ENCODE assay signal across 8 mouse cellular contexts in the genomic region with DNA sequence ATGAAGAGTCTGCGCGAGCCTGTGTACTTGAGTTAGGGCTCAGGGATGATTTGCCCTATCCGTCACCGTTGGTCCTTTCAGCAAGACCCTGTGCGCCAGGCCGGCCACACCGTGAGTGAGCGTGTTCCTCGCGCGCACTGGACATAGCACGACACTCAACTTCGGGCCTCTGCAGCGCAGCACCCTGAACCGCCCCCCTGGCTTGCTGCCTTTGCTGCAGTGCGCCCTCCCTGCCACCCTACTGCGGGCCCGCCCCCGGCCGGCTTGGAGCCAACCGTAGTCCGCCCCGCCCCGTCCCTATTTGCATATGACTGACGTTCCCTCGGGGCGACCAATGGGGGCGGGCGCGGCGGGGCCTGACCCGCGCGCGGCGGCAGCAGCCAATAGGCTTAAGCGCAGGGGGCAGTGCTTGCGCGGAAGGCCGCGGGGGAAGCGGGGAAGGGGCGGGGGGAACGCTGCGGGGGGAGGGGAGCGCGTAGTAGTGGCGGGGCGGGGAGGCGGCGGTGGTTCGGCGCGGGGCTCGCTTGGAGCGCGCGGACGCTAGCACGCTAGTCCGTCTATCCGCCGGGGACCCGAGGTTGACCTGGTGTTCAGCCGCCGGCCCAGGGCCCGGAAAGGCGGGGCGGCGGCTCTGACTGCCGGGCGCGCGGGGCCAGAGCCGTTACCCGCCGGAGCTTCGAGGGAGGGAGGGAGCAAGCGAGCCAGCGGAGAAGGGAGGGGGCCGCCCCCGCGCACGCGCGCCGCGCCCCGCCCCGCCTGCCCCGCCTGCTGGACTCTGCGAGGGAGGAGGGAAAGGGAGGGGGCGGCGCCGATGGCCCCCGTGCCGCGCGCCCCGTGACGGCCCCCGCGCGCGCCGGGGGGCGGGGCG. TPM values are rescaled to one million over a fixed set of nuclear protein-coding genes. Genes with fewer than 3 reads are reported as not detected.
DNase-seq lines count a peak whose midpoint lies in the region; ATAC-seq and TF ChIP-seq lines count a peak whose summit lies in the region.

No protein-coding gene starts in this region.

- H3K27me3 ChIP-seq in embryonic facial prominence, embryonic 11.5 days (ENCODE audit: control insufficient read depth, insufficient read depth, low read length), result no peaks in the 10 kb centered on the region
- no peaks in the 10 kb centered on the region for H3K27me3 ChIP-seq in limb, embryonic 11.5 days (ENCODE audit: control insufficient read depth, insufficient read depth, low read length)
- H3K27me3 ChIP-seq in midbrain, embryonic 13.5 days, result no peaks in the 10 kb centered on the region
- H3K27me3 ChIP-seq in small intestine, adult 2 months (ENCODE audit: control insufficient read depth, insufficient read depth, low read length), result no peaks in the 10 kb centered on the region

- H3K36me3 ChIP-seq in embryonic facial prominence, embryonic 11.5 days (replicated peaks; ENCODE audit: control insufficient read depth, insufficient read depth, low read depth, low read length), result peaks cover 5% of the 10 kb centered on the region
- H3K36me3 ChIP-seq in limb, embryonic 11.5 days (ENCODE audit: control insufficient read depth, insufficient read depth, low read length), result peaks cover 9% of the 10 kb centered on the region
- peaks cover 24% of the 10 kb centered on the region for H3K36me3 ChIP-seq in midbrain, embryonic 13.5 days
- peaks cover 19% of the 10 kb centered on the region for H3K36me3 ChIP-seq in small intestine, adult 2 months (ENCODE audit: control insufficient read depth, insufficient read depth, low read length)

- peak; percentile 74 for ATAC-seq in embryonic facial prominence, embryonic 11.5 days (replicated peaks; ENCODE audit: insufficient number of reproducible peaks, low FRiP score, low TSS enrichment, low read depth)
- peak; percentile 74 for ATAC-seq in limb, embryonic 11.5 days (ENCODE audit: insufficient number of reproducible peaks, low FRiP score, low TSS enrichment, low read depth)
- ATAC-seq in midbrain, embryonic 13.5 days, result peak; percentile 69

- peak; percentile 99 for DNase-seq in 3134 (ENCODE audit: extremely low read depth, insufficient read length, low spot score)
- DNase-seq in adrenal gland, postnatal 25 days, result peak; percentile 99
- DNase-seq in embryonic facial prominence, embryonic 11.5 days (ENCODE audit: low spot score), result peak; percentile 98
- DNase-seq in heart, adult 11 months, result peak; percentile 100
- peak; percentile 97 for DNase-seq in kidney, adult 18-20 months
- peak; percentile 97 for DNase-seq in limb, embryonic 11.5 days (ENCODE audit: low spot score)

- peak overlapping the region; percentile 97 for H3K27ac ChIP-seq in embryonic facial prominence, embryonic 11.5 days (replicated peaks; ENCODE audit: low read depth, low read length)
- H3K27ac ChIP-seq in limb, embryonic 11.5 days (replicated peaks; ENCODE audit: low read depth, low read length), result peak overlapping the region; percentile 97
- peak overlapping the region; percentile 100 for H3K27ac ChIP-seq in midbrain, embryonic 13.5 days
- H3K27ac ChIP-seq in small intestine, adult 2 months (ENCODE audit: insufficient read depth, low read depth, low read length), result peak overlapping the region; percentile 82

- H3K9ac ChIP-seq in embryonic facial prominence, embryonic 11.5 days (replicated peaks; ENCODE audit: low read length), result peak overlapping the region; percentile 83
- peak overlapping the region; percentile 81 for H3K9ac ChIP-seq in limb, embryonic 11.5 days (ENCODE audit: low read length)
- peak overlapping the region; percentile 86 for H3K9ac ChIP-seq in midbrain, embryonic 13.5 days (replicated peaks)

- no peaks in the 10 kb centered on the region for H3K9me3 ChIP-seq in embryonic facial prominence, embryonic 11.5 days (replicated peaks; ENCODE audit: control insufficient read depth, low read length)
- no peaks in the 10 kb centered on the region for H3K9me3 ChIP-seq in limb, embryonic 11.5 days (ENCODE audit: control insufficient read depth, low read length)
- no peaks in the 10 kb centered on the region for H3K9me3 ChIP-seq in midbrain, embryonic 13.5 days

- peaks cover 19% of the 10 kb centered on the region for H3K4me1 ChIP-seq in embryonic facial prominence, embryonic 11.5 days (ENCODE audit: control insufficient read depth, insufficient read depth, low read length)
- peaks cover 43% of the 10 kb centered on the region for H3K4me1 ChIP-seq in limb, embryonic 11.5 days (ENCODE audit: control insufficient read depth, insufficient read depth, low read length)
- peaks cover 66% of the 10 kb centered on the region for H3K4me1 ChIP-seq in midbrain, embryonic 13.5 days (replicated peaks)
- H3K4me1 ChIP-seq in small intestine, adult 2 months (ENCODE audit: control insufficient read depth, insufficient read depth, insufficient read length, low read length), result peaks cover 35% of the 10 kb centered on the region

- peak; percentile 29 for TF ChIP-seq POLR2A in small intestine, adult 2 months (IDR thresholded peaks at IDR 0.05; ENCODE audit: low read depth, low read length)

- TF ChIP-seq CTCF in small intestine, adult 2 months (IDR thresholded peaks at IDR 0.05; ENCODE audit: extremely low read depth, insufficient read length, insufficient replicate concordance, low read depth, low read length), result no peak

- peak overlapping the region; percentile 78 for H3K4me3 ChIP-seq in embryonic facial prominence, embryonic 11.5 days (ENCODE audit: low read depth, low read length)
- peak overlapping the region; percentile 79 for H3K4me3 ChIP-seq in limb, embryonic 11.5 days (ENCODE audit: low read depth, low read length)
- H3K4me3 ChIP-seq in midbrain, embryonic 13.5 days (replicated peaks), result peak overlapping the region; percentile 67
- H3K4me3 ChIP-seq in small intestine, adult 2 months (ENCODE audit: low read depth, low read length), result peak overlapping the region; percentile 83

- H3K4me2 ChIP-seq in embryonic facial prominence, embryonic 11.5 days (ENCODE audit: low read depth, low read length), result peak overlapping the region; percentile 87
- H3K4me2 ChIP-seq in limb, embryonic 11.5 days (ENCODE audit: low read depth, severe bottlenecking), result peak overlapping the region; percentile 88
- H3K4me2 ChIP-seq in midbrain, embryonic 13.5 days (replicated peaks), result peak overlapping the region; percentile 80

- under 1% methylated on average over 59 of the region's 108 CpGs for WGBS in embryonic facial prominence, embryonic 11.5 days
- under 1% methylated on average over 69 of the region's 108 CpGs for WGBS in limb, embryonic 11.5 days
- under 1% methylated on average over 58 of the region's 108 CpGs for WGBS in midbrain, embryonic 13.5 days
- WGBS in small intestine, adult 2 months, result 2% methylated on average over 89 of the region's 108 CpGs

RNA-seq across cellular contexts. Expression of a gene that starts 14.5 kb away (rescaled TPM):
- 134 and 146 TPM in 2 replicates for total RNA-seq in adrenal gland, postnatal 25 days (2021)
- 26.6 and 27.0 TPM in 2 replicates for polyA plus RNA-seq in embryonic facial prominence, embryonic 11.5 days (2014; fragmentation: Nextera tagmentation; extraction: Ambion mirVana)
- 32.5 and 34.2 TPM in 2 replicates for polyA plus RNA-seq in limb, embryonic 11.5 days (2014; fragmentation: Nextera tagmentation; extraction: Ambion mirVana)
- polyA plus RNA-seq in midbrain, embryonic 13.5 days (2015; fragmentation: Nextera tagmentation; extraction: Ambion mirVana), result 37.6 and 44.2 TPM in 2 replicates
- 35.6 and 65.6 TPM in 2 replicates for polyA plus RNA-seq in small intestine, adult 2 months (2012; rRNA removed)

RNA-seq across cellular contexts. Expression of a gene that starts 15.8 kb away (rescaled TPM):
- total RNA-seq in adrenal gland, postnatal 25 days (2021), result 31.9 and 35.8 TPM in 2 replicates
- 287 and 312 TPM in 2 replicates for polyA plus RNA-seq in embryonic facial prominence, embryonic 11.5 days (2014; fragmentation: Nextera tagmentation; extraction: Ambion mirVana)
- 249 and 261 TPM in 2 replicates for polyA plus RNA-seq in limb, embryonic 11.5 days (2014; fragmentation: Nextera tagmentation; extraction: Ambion mirVana)
- polyA plus RNA-seq in midbrain, embryonic 13.5 days (2015; fragmentation: Nextera tagmentation; extraction: Ambion mirVana), result 665 and 668 TPM in 2 replicates
- 87.2 and 184 TPM in 2 replicates for polyA plus RNA-seq in small intestine, adult 2 months (2012; rRNA removed)

RNA-seq across cellular contexts. Expression of a gene that starts 19.2 kb away (rescaled TPM):
- not detected in 2 replicates for total RNA-seq in adrenal gland, postnatal 25 days (2021)
- polyA plus RNA-seq in embryonic facial prominence, embryonic 11.5 days (2014; fragmentation: Nextera tagmentation; extraction: Ambion mirVana), result 1.6 TPM in 2 replicates
- 1.1 and 1.4 TPM in 2 replicates for polyA plus RNA-seq in limb, embryonic 11.5 days (2014; fragmentation: Nextera tagmentation; extraction: Ambion mirVana)
- polyA plus RNA-seq in midbrain, embryonic 13.5 days (2015; fragmentation: Nextera tagmentation; extraction: Ambion mirVana), result 2.1 and 3.1 TPM in 2 replicates
- polyA plus RNA-seq in small intestine, adult 2 months (2012; rRNA removed), result 0.15 TPM in 1 of 2 replicates, not detected in the other

RNA-seq across cellular contexts. Expression of a gene that starts 23.9 kb away (rescaled TPM):
- 1.6 and 3.7 TPM in 2 replicates for total RNA-seq in adrenal gland, postnatal 25 days (2021)
- 0.91 and 1.3 TPM in 2 replicates for polyA plus RNA-seq in embryonic facial prominence, embryonic 11.5 days (2014; fragmentation: Nextera tagmentation; extraction: Ambion mirVana)
- 0.33 and 0.58 TPM in 2 replicates for polyA plus RNA-seq in limb, embryonic 11.5 days (2014; fragmentation: Nextera tagmentation; extraction: Ambion mirVana)
- 41.1 and 47.1 TPM in 2 replicates for polyA plus RNA-seq in midbrain, embryonic 13.5 days (2015; fragmentation: Nextera tagmentation; extraction: Ambion mirVana)
- polyA plus RNA-seq in small intestine, adult 2 months (2012; rRNA removed), result 0.19 and 0.35 TPM in 2 replicates

RNA-seq across cellular contexts. Expression of a gene that starts 31.4 kb away (rescaled TPM):
- total RNA-seq in adrenal gland, postnatal 25 days (2021), result 19.4 and 33.2 TPM in 2 replicates
- 19.4 and 22.6 TPM in 2 replicates for polyA plus RNA-seq in embryonic facial prominence, embryonic 11.5 days (2014; fragmentation: Nextera tagmentation; extraction: Ambion mirVana)
- polyA plus RNA-seq in limb, embryonic 11.5 days (2014; fragmentation: Nextera tagmentation; extraction: Ambion mirVana), result 25.6 and 28.6 TPM in 2 replicates
- polyA plus RNA-seq in midbrain, embryonic 13.5 days (2015; fragmentation: Nextera tagmentation; extraction: Ambion mirVana), result 4.4 and 5.7 TPM in 2 replicates
- 15.8 and 37.1 TPM in 2 replicates for polyA plus RNA-seq in small intestine, adult 2 months (2012; rRNA removed)

Comparison
In these comparisons a context has a peak if more than half of its experiments do, and no peak if none do; other contexts are left out.
1. Peak in every context shown above with its lines: DNase-seq, ATAC-seq, H3K4me3 ChIP-seq and H3K27ac ChIP-seq.